Mouse (Mus musculus) liver, embryonic 14.5 days (tissue): ENCODE data around the gene Dlgap1. TPM values are rescaled to one million over a fixed set of nuclear protein-coding genes. Genes with fewer than 3 reads are reported as not detected.

Experiments
- ATAC-seq: fragments of 200-750 bp; cut with Nextera tagmentation; 2 replicates; pipeline ENCODE4 v1.8.0; 2017; ENCODE audit warnings: moderate number of reproducible peaks, mild to moderate bottlenecking, moderate library complexity; ENCODE audit not compliant: insufficient read depth
- DNase-seq, 3 experiments: peaks; one replicate each; pipeline ENCODE4 v3.0.0-alpha.2; 2012 to 2013; ENCODE audit warnings: low read depth in 3 of 3, low spot score in 3 of 3
- H3K27ac ChIP-seq: fragments of 300-500 bp; sonication (generic); 2 replicates; pipeline ENCODE4 v1.5.1; 2014; ENCODE audit warnings: moderate library complexity, mild to moderate bottlenecking, control low read depth, inconsistent platforms
- H3K27me3 ChIP-seq: fragments of 300-500 bp; sonication (generic); 2 replicates; pipeline ENCODE4 v1.6.1; 2014; ENCODE audit warnings: mild to moderate bottlenecking, low read length, moderate library complexity; ENCODE audit not compliant: control insufficient read depth, insufficient read depth
- H3K36me3 ChIP-seq: fragments of 300-500 bp; sonication (generic); replicated peaks from 2 replicates; pipeline ENCODE4 v1.6.1; 2014; ENCODE audit warnings: low read depth; ENCODE audit not compliant: control insufficient read depth, insufficient read depth
- H3K4me1 ChIP-seq, 2 experiments: fragments of 200-500 bp in 1 of 2; fragments of 300-500 bp in 1 of 2; sonication (generic) in 1 of 2; replicated peaks; 2 replicates each; pipeline ENCODE4 v1.6.1; 2012 to 2014; ENCODE audit warnings: antibody characterized with exemption in 1 of 2, inconsistent platforms in 1 of 2, low read length in 1 of 2; ENCODE audit not compliant: control insufficient read depth in 2 of 2, insufficient read depth in 2 of 2
- H3K4me2 ChIP-seq: fragments of 300-500 bp; sonication (generic); 2 replicates; pipeline ENCODE4 v1.6.1; 2014; ENCODE audit warnings: low read depth, mild to moderate bottlenecking, control low read depth, moderate library complexity
- H3K4me3 ChIP-seq, 2 experiments: fragments of 200-500 bp in 1 of 2; fragments of 300-500 bp in 1 of 2; sonication (generic) in 1 of 2; 2 replicates each; pipeline ENCODE4 v1.5.1; 2012 to 2014; ENCODE audit warnings: low read depth in 2 of 2, low read length in 2 of 2, mild to moderate bottlenecking in 2 of 2, control low read depth in 1 of 2, inconsistent platforms in 1 of 2, moderate library complexity in 1 of 2; ENCODE audit not compliant: insufficient read depth in 1 of 2
- H3K9ac ChIP-seq: fragments of 300-500 bp; sonication (generic); replicated peaks from 2 replicates; pipeline ENCODE4 v1.6.1; 2014; ENCODE audit warnings: mild to moderate bottlenecking, control low read depth, moderate library complexity
- H3K9me3 ChIP-seq: fragments of 300-500 bp; sonication (generic); 2 replicates; pipeline ENCODE4 v1.6.1; 2016; ENCODE audit warnings: low read length, mixed read lengths; ENCODE audit not compliant: control insufficient read depth
- CTCF ChIP-seq: IDR thresholded peaks from 2 replicates; pipeline ENCODE4 v1.5.1; 2016; ENCODE audit warnings: antibody characterized with exemption, low read depth, control low read depth
- EP300 ChIP-seq: IDR thresholded peaks from 2 replicates; pipeline ENCODE4 v1.6.1; 2016; ENCODE audit warnings: antibody characterized with exemption, low read depth
- WGBS: fragments of 180-500 bp; shearing (Covaris S2); extraction: QIAGEN DNeasy Blood & Tissue Kit; methylation state at CpG from one replicate; pipeline ENCODE4 v1.1.7; 2014; ENCODE audit not compliant: insufficient replicate concordance; 5-methylcytosine and 5-hydroxymethylcytosine counted together
- polyA plus RNA-seq, 2 experiments: library from polyadenylated mRNA; depleted of rRNA in 1 of 2; stranded (reverse) in 1 of 2; unstranded in 1 of 2; fragments of >200 nt; fragmentation: Nextera tagmentation in 1 of 2; extraction: Ambion mirVana in 1 of 2; gene quantifications; 2 replicates each; pipeline versions ENCODE4 v1.2.1 to v1.2.3; 2012 to 2014

Dlgap1 gene
- polyA plus RNA-seq, 2 experiments = 0.01 TPM; not detected in 1

- WGBS = 65% methylated on average over 7 of the region's 7 CpGs
- no peak for TF ChIP-seq EP300
- no peak for TF ChIP-seq CTCF
- DNase-seq = no peak
Measured at GRCm38 (mm10) chr17:70838031-70838430, 869.2 kb downstream of the Dlgap1 start.

GRCm38 (mm10) chr17:70838533-70838932, 869.7 kb downstream of the Dlgap1 start:
- H3K4me3 ChIP-seq = no peak overlapping the region
- H3K4me2 ChIP-seq = no peak overlapping the region
- TF ChIP-seq EP300 (no peak), CTCF (no peak)
- DNase-seq (no peak), ATAC-seq (no peak)
- H3K4me1 ChIP-seq = 0 out of 4 replicates have a peak, but pooled peaks cover 0 to 2% of the 10 kb centered on the region in 2 experiments
- no peaks in the 10 kb centered on the region for H3K9me3 ChIP-seq
- no peak overlapping the region for H3K9ac ChIP-seq
- WGBS = 62% methylated on average over 5 of the region's 5 CpGs
- no peak overlapping the region for H3K27ac ChIP-seq
- H3K36me3 ChIP-seq = no peaks in the 10 kb centered on the region
- H3K27me3 ChIP-seq = peaks cover 8% of the 10 kb centered on the region

More at GRCm38 (mm10) chr17:70838031-70838430, 869.2 kb downstream of the Dlgap1 start:
- Histone ChIP-seq H3K4me3 (no peak overlapping the region), H3K9ac (no peak overlapping the region), H3K4me1 (peaks cover 0 to 2% of the 10 kb centered on the region in 2 experiments; a peak in 1 of 4 replicates), H3K27ac (no peak overlapping the region), H3K4me2 (no peak overlapping the region), H3K36me3 (no peaks in the 10 kb centered on the region), H3K27me3 (peaks cover 8% of the 10 kb centered on the region), H3K9me3 (no peaks in the 10 kb centered on the region)
- no peak for ATAC-seq

- H3K4me2 ChIP-seq = no peak overlapping the region
- no peaks in the 10 kb centered on the region; a peak in 1 of 4 replicates for H3K4me1 ChIP-seq
- DNase-seq (no peak), ATAC-seq (no peak)
- H3K36me3 ChIP-seq = no peaks in the 10 kb centered on the region; the same call in 1 of the 2 replicates
- no peaks in the 10 kb centered on the region for H3K27me3 ChIP-seq
- TF ChIP-seq EP300 = no peak
- no peak for TF ChIP-seq CTCF
- H3K9me3 ChIP-seq = no peaks in the 10 kb centered on the region
- no peak overlapping the region for H3K9ac ChIP-seq
- no peak overlapping the region for H3K27ac ChIP-seq
- WGBS = 74% methylated on average over 4 of the region's 4 CpGs
- no peak overlapping the region for H3K4me3 ChIP-seq
Measured at GRCm38 (mm10) chr17:70843252-70843651, 874.4 kb downstream of the Dlgap1 start.

GRCm38 (mm10) chr17:70844971-70845370, 876.1 kb downstream of the Dlgap1 start:
- Histone ChIP-seq H3K4me1 (peaks cover 0 to 1% of the 10 kb centered on the region in 2 experiments; a peak in 1 of 4 replicates), H3K27me3 (no peaks in the 10 kb centered on the region), H3K9me3 (no peaks in the 10 kb centered on the region), H3K9ac (no peak overlapping the region), H3K36me3 (no peaks in the 10 kb centered on the region; the same call in 1 of the 2 replicates), H3K4me2 (no peak overlapping the region), H3K4me3 (no peak overlapping the region), H3K27ac (no peak overlapping the region)
- DNase-seq = no peak
- ATAC-seq = no peak
- 81% methylated on average over 10 of the region's 10 CpGs for WGBS
- no peak for TF ChIP-seq EP300

GRCm38 (mm10) chr17:70845543-70845942, 876.7 kb downstream of the Dlgap1 start:
- ATAC-seq (peak; percentile 22; the same call in 1 of the 2 replicates), DNase-seq (no peak)
- H3K27me3 ChIP-seq = peaks cover 3% of the 10 kb centered on the region; the same call in 1 of the 2 replicates
- WGBS = 57% methylated on average over 2 of the region's 2 CpGs
- no peaks in the 10 kb centered on the region; the same call in 1 of the 2 replicates for H3K36me3 ChIP-seq
- no peaks in the 10 kb centered on the region for H3K9me3 ChIP-seq
- H3K4me3 ChIP-seq = no peak overlapping the region
- TF ChIP-seq EP300 = no peak
- TF ChIP-seq CTCF = no peak
- peaks cover 0 to 1% of the 10 kb centered on the region in 2 experiments; a peak in 1 of 4 replicates for H3K4me1 ChIP-seq
- no peak overlapping the region for H3K4me2 ChIP-seq
- no peak overlapping the region for H3K9ac ChIP-seq
- no peak overlapping the region for H3K27ac ChIP-seq
